Mouse (Mus musculus) heart, postnatal 36 days (tissue): ENCODE data around the gene Cog5. TPM values are rescaled to one million over a fixed set of nuclear protein-coding genes. Genes with fewer than 3 reads are reported as not detected.

Experiments used
- DNase-seq, 2 experiments: peaks; one replicate each; pipeline ENCODE4 v3.0.0; 2021 to 2022
- intact Hi-C: fragments of 180-260 bp; cut with DNase I; formaldehyde crosslinking; loops from one replicate; pipeline ENCODE4 v1.15.1; 2025
- total RNA-seq, 2 experiments: library from RNA; stranded (reverse); gene quantifications; 2 replicates each; pipeline ENCODE4 v1.2.3; 2021

The Cog5 gene
- total RNA-seq, 2 experiments from 2014 or later, result 54.1 to 57.1 TPM

DNA sequence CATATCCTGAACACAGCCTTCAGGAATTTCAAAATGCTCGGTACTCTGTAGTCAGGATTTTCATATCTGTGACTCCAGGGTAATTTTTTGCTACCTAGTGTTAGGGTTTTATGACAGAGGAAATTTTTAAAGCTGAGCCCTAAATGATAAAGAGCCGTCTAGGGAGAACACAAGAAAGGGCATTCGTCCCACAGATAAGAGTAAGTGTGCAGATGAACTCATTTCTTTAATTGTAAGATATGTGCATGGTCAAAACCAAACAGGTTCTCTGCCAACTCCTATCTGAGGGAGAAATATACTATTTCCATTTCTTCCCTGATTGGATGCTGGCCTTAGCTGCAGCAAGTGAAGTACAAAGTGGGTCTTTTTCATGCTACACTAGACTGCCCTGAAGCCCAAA is 269.5 kb downstream of the Cog5 start:
- DNase-seq, result no peak
- intact Hi-C loops, result loop anchor here (2.0 to 10.0 kb wide), 2 partner anchors 415 to 549 kb away; no protein-coding TSS in a partner anchor

DNA sequence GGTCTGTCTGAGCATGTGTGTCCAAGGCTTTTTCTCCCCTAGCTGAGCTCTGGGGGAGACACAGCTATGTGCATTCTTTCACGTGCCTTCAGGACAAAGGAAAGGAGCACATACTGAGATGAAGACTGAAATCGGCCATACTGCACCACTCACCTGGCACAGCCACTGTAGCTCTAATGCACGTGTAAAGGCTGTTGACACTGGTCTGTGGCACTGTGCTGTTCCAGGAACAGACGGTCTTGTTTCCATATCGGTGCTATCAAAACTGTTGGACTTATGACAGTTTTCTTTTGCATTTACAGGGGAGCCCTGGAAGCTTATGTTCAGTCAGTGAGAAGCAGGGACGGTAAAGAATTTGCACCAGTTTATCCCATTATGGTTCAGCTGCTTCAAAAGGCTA is 270.7 kb downstream of the Cog5 start:
- no peak for DNase-seq
- intact Hi-C loops, result loop anchor here (2.0 to 10.0 kb wide), 4 partner anchors 203 to 551 kb away; no protein-coding TSS in a partner anchor

DNA sequence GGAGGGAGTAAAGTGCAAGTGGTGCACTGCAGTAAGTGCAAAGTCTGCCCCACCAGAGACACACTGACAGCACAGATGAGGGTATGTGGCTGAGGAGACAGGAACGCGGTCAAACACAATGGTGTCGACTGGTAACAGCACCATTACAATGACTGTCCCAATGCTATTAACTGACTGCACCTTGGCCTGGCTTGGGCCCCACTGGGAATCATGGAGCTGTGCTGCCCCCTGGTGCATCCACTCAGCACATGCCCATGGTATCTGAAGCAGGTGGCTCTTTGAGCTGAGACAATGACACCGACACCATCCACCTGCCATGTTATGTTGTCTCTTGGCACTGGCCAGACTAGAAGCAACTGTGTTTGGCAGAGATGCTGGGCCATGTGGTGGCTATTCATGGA is 272.0 kb downstream of the Cog5 start:
- DNase-seq, result peak; percentile 70 to 72
- intact Hi-C loops, result loop anchor here (5.0 to 10.0 kb wide), 3 partner anchors 204 to 552 kb away; no protein-coding TSS in a partner anchor

DNA sequence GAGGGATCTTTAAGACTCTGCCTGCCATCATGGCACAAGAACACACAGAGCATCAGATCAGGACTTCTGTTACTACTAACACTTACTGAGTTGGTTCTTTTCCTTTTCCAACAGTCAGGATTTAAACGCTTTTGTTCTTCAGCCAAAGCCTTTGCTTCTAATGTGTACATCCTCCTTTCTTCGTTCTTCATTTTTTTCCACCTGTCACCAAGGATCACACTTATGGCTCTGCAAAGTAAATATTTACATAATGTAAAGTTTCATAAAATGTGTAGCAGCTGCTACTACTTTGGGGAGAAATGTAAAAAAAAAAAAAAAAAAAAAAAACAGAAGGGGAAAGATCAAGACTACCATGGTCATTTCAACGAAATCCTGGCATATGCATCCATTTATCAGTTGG is 273.8 kb downstream of the Cog5 start:
- intact Hi-C loops, result loop anchor here (5.0 to 10.0 kb wide), 3 partner anchors 206 to 554 kb away; no protein-coding TSS in a partner anchor
- no peak for DNase-seq

DNA sequence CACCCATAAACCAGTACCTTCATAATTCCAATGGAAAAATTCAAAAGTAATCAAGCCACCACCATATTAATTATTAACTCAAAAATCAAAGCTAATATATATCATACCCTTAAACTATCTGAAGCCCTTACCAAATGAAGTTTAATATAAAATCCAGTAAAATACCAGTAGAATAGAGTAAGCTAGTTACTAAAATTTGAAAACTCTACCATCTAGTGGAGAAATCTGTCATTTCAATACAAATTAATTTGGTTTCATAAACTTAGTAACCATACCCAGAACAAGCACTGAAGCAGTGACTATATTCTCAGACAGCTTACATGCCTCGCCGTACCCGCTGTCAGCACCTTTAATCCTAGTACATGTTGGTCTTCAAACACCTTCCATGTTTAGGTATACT is 277.1 kb downstream of the Cog5 start:
- DNase-seq, result no peak
- intact Hi-C loops, result no loop called here

DNA sequence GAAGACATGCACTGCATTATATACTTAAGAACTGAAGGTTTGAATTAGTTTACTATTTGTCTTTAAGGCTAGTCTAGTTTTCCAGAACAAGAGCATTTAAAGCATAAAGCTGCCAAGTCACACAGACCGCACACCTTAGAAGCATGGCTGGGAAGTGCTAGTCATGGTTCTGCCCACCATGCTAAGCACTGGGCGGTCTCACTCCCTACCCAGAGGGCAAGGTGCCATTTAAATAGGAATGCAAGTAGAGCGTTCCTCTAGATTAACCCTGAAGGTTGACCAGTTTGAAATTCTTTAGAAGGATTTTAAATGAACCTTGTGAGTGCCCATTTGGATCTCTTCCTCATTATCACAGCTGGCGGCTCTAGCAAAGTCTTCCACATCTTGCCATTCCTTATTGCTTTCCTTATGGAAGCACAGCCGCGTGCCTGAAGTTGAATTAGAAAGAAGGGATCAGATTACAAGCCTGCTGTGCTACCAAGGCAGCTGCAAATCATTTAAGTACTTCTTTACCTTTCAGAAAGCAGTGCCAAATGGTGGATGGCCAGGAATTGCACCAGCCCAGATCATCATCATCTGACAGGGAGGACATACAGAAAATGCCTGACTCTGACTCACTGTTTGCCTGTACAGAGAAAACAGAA is 282.1 kb downstream of the Cog5 start:
- intact Hi-C loops, result no loop called here
- no peak for DNase-seq

DNA sequence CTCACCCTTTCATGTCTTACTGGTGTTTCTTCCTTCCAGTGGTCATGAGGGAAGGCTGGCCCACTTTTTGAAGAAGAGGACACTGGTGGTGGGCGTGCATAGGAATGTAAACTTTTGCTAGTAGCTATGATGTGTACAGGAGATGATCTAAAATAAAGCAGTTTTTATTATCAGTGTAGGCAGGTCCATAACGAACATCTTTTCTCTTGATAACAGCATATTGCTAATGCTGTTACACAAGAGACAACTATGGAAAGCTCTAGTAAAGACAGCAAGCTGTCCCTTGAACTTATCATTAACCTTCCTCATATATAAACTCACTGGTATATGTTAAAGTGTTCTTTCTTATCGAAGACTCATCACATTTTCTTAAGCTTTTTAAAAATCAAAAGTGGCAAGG is 282.9 kb downstream of the Cog5 start:
- no peak for DNase-seq
- intact Hi-C loops, result no loop called here

DNA sequence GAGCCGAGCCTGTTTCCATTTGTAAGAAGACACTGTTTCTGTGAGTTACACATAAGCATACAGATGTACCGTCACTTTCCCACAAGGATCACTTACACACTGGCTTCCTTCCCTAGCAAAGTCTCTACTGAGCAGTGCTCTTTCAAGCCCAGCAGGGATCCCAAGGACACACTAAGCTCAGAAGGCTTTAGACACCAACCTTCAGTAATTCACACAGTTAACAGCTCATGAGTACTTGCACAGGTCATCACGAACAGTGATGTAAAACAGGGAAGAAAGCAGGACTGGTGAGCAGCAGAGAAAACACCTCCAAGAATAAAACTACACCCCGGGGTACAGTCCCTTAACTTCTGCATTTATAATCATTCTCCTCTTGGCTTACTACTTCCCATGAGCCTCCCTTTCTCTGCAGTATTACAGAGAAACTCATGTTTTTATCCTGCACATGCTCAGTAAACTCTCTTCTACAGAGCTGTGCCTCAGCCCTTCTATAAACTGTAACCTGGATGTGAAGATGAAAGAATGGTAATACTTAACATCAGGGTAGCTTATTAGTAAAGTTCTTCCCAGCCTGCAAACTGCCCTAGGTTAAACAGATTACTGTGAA is 283.8 kb downstream of the Cog5 start:
- DNase-seq, result no peak
- intact Hi-C loops, result no loop called here

DNA sequence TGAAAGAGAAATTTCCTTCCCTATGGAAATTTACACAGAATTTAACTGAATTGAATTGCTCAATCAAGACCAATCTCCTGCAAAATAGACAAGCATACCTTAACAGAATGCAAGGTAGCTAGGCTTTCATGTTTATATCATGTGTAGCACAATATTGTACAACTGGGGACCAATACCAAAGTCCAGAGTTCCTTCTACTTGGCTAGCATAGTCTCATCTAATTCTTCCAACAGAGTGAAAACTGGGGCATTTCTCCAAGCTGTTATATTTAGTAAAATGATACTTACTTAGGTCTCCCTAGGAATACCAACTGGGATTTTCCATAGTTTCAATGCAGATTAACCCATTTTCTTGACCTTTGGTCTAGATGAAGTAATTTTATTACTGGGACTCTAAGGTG is 284.4 kb downstream of the Cog5 start:
- intact Hi-C loops, result no loop called here
- DNase-seq, result no peak

DNA sequence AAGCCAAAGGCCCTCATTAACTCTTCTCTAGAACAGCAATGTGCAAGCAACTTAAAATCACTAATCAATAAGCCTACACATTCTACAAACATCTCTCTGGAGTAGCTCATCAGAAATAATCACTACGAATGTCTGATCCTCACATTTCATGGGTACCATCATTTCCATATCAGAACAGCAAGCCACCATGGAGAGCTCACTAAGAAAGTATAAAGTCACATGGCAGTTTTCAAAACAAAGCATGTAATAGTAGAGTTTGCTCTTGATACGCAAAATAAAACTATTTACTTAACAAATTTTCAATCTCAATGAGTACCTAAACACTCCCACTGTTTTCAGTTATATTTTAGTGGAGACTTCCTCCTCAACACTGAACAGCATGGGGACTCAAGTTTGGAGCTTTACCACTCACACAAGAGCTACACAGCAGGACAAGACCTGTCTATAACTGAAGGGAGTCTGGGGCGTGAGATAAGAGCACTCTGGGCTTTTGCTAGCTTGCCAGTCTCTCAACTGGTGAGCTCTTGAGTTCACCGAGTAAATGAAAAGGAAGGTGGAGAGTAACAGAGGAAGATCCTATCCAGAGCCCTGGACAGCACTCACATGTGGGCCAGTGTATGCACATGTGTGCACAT is 288.5 kb downstream of the Cog5 start:
- intact Hi-C loops, result loop anchor here (10.0 kb wide), 1 partner anchor 442 kb away; no protein-coding TSS in a partner anchor
- no peak for DNase-seq

DNA sequence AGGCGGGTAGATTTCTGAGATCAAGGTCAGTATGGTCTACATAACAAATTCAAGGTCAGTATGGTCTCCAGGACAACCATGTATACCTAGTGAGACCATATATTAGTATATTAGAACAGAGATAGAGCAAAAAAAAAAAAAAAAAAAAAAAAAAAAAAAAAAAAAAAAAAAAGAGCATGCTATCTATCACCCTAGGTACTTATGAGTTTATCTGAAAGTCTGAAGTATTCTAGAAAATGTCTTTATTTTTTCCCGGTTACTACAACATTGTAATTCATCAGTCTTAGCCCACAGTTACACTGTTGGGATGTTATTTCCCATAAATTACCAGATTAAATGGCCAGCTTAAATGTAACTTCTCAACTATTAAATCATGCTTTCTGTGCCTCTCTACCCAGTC is 289.7 kb downstream of the Cog5 start:
- no peak for DNase-seq
- intact Hi-C loops, result loop anchor here (10.0 kb wide), 1 partner anchor 440 kb away; no protein-coding TSS in a partner anchor

DNA sequence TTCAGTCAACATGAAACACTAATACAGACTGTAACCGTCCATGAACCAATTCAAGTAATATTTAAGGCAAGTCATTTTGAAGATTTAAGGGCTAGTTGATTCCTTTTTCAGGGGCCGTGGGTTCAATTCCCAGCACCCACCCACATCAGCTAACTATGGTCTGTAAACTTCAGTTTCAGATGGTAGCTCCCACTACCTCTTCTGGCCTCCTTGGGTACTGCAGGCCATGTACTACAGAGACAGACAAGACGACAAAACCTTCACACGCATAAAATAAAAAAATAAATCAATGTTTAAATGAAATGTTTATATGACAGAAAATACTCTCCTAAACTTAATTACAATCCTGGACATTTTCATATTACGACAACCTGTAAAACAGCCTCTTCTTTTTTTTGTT is 292.8 kb downstream of the Cog5 start:
- intact Hi-C loops, result loop anchor here (5.0 to 10.0 kb wide), 2 partner anchors 437 to 445 kb away; no protein-coding TSS in a partner anchor
- DNase-seq, result no peak

DNA sequence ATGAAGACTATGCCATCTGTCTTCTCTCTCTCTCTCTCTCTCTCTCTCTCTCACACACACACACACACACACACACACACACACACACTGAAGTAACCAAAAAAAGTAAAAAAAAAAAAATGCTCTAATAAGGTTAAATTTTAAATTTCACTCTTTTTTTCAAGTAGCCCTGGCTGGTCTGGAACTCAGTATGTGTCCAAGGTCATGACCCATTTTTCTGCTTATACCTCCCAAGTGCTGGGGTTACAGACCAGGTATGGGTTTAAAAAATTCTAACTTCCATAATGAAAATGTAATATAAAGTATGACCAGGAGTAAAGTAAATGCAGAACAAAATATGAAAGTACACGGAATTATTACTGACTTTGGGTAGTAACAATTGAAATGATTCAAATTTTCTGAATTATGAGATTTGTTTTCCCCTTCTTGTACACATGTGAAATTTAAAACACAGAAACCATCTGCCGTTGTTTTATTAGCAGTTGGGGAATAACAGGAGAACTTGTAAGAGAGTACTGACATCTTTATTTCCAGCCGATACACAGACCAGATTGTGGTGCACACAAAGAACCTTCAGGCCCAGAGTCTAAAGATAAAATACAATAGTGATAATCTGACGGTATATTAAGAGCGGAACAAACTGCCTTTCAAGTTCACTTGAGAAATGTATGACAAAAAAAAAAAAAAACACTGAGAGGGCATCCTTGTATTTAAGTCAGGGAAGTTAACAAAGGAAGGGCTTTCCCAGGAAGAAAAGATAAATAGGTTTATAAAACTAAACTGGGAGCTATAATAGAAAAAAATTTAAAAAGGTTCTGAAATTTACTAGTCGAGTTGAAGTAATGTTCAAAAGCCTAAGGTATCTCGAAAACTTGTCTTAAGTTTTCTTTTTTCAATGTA is 293.7 kb downstream of the Cog5 start:
- no peak for DNase-seq
- intact Hi-C loops, result loop anchor here (5.0 to 10.0 kb wide), 2 partner anchors 436 to 446 kb away; no protein-coding TSS in a partner anchor

DNA sequence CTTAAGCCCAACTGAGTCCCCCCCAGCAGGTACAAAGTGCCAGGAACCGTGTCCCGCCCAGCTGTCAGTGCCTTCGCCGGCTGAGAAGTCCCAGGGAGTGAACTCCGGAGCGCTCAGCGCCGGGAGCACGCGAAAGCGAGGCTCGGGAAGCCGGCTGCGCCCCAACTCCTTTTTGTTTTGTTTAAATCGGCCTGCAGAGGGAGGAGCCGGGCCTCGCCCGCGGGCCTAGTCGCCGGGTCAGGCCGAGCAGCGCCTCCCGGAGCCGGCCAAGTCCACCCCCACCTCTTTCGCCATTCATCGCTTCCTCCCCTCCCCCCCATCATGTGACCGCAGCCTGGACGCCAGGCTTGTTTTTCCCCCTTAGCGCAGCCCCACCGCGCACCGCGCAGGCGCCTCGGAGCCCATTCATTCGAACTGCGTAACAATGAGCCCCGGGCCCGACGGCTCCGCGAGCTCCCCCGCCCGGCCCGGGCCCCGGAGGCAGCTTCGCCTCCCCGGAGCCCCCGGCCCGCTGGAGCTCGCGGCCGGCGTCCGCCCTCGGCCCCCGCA is 294.6 kb downstream of the Cog5 start:
- intact Hi-C loops, result loop anchor here (5.0 to 10.0 kb wide), 2 partner anchors 436 to 447 kb away; no protein-coding TSS in a partner anchor

DNA sequence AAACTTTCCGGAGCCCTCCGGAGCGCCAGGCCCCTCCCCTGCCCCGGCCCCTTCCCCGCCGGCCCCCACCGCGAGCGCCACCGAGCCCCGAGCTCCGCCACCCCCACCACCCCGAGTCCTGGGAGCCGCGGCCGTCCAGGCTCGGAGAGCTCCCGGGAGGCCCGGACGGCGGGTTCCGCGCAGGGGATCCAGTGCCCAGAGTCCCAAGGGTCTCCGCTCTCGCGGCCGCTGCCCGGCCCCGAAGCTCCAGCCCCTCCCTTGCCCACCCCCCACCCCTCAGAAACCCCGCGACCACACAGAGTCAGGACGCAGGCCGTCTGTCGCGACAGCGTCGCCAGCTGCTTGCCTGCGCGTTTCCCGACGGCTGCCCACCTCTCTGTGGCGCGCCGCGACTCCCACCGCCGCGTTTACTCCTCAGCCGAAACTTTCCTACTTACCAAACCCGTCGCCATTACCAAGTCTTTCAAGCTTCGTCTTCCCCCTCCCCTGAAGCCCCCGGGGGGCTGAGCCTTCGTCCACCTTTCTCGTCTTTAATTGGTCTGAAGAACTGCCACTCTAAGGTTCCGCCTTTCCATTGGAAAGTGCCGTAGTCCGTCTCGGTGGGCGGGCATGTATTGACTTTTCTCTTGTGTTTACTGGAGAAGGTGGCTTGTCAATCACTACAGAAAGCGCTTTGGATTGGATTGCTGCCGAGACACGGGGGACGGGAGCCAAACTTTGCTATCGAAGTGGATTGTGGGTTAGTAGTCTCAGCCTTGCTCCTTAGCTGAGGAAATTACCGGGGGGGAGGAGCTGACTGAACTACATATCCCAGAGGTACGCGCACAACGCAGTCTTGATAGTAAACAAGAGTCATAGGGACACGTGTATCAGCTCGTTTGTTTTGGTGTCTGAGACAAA is 295.3 kb downstream of the Cog5 start, which contains the start of gene Hbp1:
TSS of gene Hbp1 (minus strand) at position 777 of the 900 bp plus-strand sequence.
- intact Hi-C loops, result loop anchor here (5.0 to 10.0 kb wide), 2 partner anchors 435 to 448 kb away; no protein-coding TSS in a partner anchor
- DNase-seq, result peak; percentile 97 to 98

More for the DNA sequence above, 294.6 kb downstream of the Cog5 start:
- peak; percentile 90 for DNase-seq

DNA sequence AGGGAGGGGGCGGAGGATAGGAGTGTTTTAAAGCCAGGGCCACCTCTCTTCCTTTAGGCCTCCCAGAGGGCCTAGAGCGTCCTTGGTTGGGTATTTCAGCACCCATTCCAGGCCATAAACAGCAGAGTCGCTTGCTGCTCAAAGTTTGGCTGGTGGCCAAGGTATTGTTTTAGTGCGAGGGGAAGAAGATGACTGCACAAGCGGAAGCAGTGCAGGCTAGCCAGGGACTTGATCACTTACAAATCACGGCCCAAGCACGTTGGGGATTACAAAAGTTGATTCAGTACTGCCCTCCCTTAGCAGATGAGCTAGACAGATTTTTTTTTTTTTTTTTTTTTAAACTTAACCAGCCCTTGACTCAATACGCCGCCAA is 296.0 kb downstream of the Cog5 start:
- intact Hi-C loops, result no loop called here
- DNase-seq, result peak; percentile 76 to 89

DNA sequence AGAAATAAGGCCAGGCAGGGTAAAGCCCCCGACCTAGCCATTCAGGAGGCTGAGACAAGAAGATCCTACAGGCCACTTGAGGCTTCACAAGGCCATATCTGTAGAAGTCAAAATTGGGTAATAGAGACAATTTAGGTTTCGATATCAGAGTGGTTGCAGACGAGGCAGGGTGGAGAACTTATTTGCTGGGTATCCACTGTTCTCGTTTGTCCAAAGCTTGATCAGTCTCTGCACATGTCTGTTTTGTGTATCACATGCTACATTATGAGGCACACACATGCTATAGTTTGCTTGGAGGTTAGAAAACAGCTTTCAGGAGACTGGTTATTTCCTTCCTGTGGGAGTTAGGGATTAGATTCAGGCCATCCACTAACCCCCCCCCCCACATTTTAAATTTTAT is 301.2 kb downstream of the Cog5 start:
- intact Hi-C loops, result no loop called here
- DNase-seq, result no peak

DNA sequence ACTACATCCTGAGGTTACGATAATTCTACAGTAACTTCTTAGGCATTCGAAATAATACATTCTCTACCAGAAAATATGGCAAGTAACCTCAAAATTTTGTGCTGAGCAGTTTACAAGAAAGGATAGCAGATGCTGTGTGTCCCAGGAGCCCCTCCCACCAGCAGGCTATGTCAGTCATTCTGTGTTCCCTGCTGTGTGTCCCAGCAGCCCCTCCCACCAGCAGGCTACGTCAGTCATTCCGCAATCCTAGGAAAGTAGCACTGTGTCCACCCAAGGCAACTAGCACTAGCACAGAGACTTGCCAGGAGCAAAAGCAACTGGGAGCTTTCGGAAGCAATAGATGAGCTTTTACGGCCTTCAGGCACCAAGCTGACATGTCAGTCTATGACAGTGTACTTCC is 309.4 kb downstream of the Cog5 start:
- intact Hi-C loops, result no loop called here
- no peak for DNase-seq
